Mouse (Mus musculus): Measurements from ENCODE around the gene Zfp207. TPM values are rescaled to one million over a fixed set of nuclear protein-coding genes. Genes with fewer than 3 reads are reported as not detected.
"Not testable (repeated sequence)": the region's sequence is repeated elsewhere in the genome, so short reads cannot be mapped to it uniquely, and the experiment has no call there.

Gene Zfp207
- polyA plus RNA-seq, 1 experiment from 2014 or later = 278 TPM

DNA sequence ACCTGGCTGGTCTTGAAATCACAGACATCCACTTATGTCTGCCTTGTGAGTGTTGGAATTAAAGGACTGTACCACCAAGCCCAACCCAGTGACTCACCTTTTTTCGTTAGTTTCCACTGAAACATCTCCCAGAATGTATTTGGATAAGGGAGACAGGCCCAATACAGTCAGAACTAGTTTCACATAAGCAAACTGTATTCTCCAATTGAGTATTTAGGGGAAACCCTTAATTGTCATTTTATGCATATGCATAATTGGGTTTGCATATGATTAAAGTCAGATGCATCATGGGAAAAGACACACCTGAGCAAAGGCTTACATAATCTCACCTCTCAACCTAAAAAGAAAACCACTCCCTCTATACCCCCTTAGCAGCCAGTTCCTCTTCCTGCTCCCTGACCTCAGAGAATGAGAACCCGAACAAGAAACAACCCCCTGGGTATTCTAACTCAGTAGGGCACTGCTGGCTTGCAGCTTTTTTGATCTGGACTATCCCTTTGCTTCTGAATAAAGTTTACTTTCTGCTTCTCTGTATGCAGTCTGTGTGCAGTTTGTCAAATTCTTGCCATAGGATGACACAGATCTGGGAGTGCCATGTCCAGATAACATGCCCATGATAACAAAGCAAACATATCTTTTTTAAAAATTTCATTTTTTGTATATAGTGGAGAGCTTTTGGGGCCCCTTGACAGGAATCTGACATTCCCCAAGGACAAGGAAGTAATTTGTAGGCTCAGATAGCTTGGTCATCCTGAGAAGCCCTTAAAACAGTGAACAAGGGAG lies 37.3 kb downstream of the Zfp207 start:
- Histone ChIP-seq H3K9ac (replicated peaks) (no peak overlapping the region), H3K27ac (replicated peaks) (no peak overlapping the region), H3K4me1 (no peaks in the 10 kb centered on the region), H3K9me3 (no peaks in the 10 kb centered on the region), H3K27me3 (no peaks in the 10 kb centered on the region), H3K4me2 (replicated peaks) (no peak overlapping the region), H3K4me3 (no peak overlapping the region), H3K36me3 (peaks cover 14% of the 10 kb centered on the region)
- ATAC-seq (ENCODE audit: low FRiP score, low read depth) = no peak
- 67% methylated on average over 2 of the region's 2 CpGs for WGBS

DNA sequence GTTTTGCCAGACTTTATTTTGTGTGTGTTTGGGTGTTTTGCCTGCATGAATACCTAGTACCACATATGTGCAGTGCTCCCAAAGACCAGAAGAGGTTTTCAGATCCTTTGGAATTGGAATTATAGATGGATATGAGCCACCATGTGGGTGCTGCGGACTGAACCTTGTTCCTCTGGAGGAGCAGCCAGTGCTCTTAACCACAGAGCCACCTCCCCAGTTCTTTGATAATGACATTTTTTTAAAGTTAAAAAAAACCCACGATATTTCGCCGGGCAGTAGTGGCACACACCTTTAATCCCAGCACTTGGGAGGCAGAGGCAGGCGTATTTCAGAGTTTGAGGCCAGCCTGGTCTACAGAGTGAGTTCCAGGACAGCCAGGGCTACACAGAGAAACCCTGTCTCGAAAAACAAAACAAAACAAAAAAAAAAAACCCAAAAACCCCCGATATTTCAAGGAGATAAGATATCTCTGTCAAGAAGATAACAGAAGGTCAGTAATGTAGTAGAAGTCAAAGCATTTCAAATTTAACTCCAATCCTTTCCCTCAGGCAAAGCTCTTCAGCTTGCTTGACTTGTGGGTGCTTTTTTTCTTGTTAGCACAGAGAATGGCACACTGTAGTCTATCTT lies 38.5 kb downstream of the Zfp207 start:
- Histone ChIP-seq H3K9me3 (no peaks in the 10 kb centered on the region), H3K4me3 (no peak overlapping the region), H3K27me3 (no peaks in the 10 kb centered on the region), H3K36me3 (peaks cover 8% of the 10 kb centered on the region), H3K4me1 (no peaks in the 10 kb centered on the region), H3K9ac (replicated peaks) (no peak overlapping the region), H3K4me2 (replicated peaks) (no peak overlapping the region), H3K27ac (replicated peaks) (no peak overlapping the region)
- WGBS = 91% methylated on average over 7 of the region's 7 CpGs
- no peak for ATAC-seq (ENCODE audit: low FRiP score, low read depth)

DNA sequence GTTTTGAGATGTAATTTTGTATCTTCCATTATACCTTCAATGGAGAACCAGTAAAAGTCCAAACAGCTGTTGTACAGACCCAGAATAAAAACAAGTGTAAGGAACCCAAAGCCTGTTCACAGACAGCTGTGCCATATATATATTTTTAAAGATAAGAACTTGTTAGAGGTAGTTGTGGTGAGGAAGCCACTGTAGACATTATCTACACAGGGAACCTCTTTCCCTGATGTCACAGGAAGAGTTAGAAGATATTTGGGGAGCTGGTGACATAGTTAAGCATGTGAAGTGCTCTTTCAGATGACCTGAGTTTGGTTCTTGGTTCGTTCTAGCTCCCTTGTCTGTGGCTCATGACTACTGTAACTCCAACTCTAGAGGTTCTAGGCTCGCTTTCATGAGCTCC lies 41.6 kb downstream of the Zfp207 start:
- peaks cover 5% of the 10 kb centered on the region for H3K4me1 ChIP-seq
- no peak overlapping the region for H3K9ac ChIP-seq (replicated peaks)
- no peak overlapping the region for H3K27ac ChIP-seq (replicated peaks)
- no peak for ATAC-seq (ENCODE audit: low FRiP score, low read depth)
- H3K4me3 ChIP-seq = no peak overlapping the region
- WGBS = 81% methylated on average over 2 of the region's 2 CpGs
- H3K27me3 ChIP-seq = no peaks in the 10 kb centered on the region
- no peak overlapping the region for H3K4me2 ChIP-seq (replicated peaks)
- H3K9me3 ChIP-seq = no peaks in the 10 kb centered on the region
- no peaks in the 10 kb centered on the region for H3K36me3 ChIP-seq

DNA sequence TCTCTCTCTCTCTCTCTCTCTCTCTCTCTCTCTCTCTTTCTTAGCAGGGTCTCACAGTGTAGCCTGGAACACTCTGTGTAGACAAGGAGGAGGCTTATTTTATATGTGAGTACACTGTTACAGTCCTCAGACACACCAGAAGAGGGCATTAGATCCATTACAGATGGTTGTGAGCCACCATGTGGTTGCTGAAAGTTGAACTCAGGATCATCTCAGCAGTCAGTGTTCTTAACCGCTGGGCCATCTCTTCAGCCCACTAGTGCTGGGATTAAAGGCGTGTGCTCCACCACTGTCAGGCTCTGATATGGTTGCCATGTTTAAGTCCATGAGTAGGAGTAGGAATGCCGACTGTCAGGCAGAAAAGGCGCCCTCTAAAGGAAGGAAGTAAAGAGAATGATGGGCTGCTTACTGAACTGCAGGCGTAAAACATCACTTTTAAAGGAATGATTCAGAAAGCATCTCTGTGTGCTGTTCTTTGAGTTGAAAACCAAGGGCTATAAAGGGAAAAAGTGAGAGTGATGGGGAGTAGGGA lies 42.2 kb downstream of the Zfp207 start:
- no peak for ATAC-seq (ENCODE audit: low FRiP score, low read depth)
- Histone ChIP-seq H3K4me1 (peaks cover 9% of the 10 kb centered on the region), H3K36me3 (no peaks in the 10 kb centered on the region), H3K4me3 (no peak overlapping the region), H3K27me3 (no peaks in the 10 kb centered on the region), H3K4me2 (replicated peaks) (no peak overlapping the region), H3K27ac (replicated peaks) (no peak overlapping the region), H3K9me3 (no peaks in the 10 kb centered on the region), H3K9ac (replicated peaks) (no peak overlapping the region)
- 64% methylated on average over 5 of the region's 5 CpGs for WGBS

DNA sequence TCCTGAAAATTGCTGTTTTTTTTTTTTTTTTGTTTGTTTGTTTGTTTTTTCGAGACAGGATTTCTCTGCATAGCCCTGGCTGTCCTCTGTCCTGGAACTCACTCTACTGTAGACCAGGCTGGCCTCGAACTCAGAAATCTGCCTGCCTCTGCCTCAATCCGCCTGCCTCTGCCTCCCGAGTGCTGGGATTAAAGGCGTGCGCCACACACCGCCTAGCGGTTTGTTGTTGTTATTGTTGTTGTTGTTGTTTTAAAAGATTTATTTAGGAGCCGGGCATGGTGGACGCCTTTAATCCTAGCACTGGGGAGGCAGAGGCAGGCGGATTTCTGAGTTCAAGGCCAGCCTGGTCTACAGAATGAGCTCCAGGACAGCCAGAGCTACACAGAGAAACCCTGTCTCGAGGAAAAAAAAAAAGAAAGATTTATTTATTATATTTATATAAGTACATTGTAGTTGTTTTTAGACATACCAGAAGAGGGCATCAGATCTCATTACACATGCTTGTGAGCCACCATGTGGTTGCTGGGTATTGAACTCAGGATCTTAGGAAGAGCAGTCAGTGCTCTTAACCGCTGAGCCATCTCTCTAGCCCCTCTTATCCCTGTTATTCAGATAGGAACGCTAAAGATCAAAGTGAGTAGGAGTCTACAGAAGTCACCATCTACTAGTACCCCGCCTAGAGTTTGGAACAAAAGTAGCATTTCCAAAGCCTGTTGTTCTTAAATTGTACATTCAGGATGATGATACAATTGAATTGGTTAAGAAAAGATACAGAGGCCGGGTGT lies 43.1 kb downstream of the Zfp207 start:
- H3K4me3 ChIP-seq; H3K36me3 ChIP-seq; H3K4me2 ChIP-seq (replicated peaks); H3K4me1 ChIP-seq; ATAC-seq (ENCODE audit: low FRiP score, low read depth); H3K9ac ChIP-seq (replicated peaks); H3K27ac ChIP-seq (replicated peaks); H3K9me3 ChIP-seq; H3K27me3 ChIP-seq: not testable (repeated sequence)
- WGBS = 84% methylated on average over 16 of the region's 16 CpGs

DNA sequence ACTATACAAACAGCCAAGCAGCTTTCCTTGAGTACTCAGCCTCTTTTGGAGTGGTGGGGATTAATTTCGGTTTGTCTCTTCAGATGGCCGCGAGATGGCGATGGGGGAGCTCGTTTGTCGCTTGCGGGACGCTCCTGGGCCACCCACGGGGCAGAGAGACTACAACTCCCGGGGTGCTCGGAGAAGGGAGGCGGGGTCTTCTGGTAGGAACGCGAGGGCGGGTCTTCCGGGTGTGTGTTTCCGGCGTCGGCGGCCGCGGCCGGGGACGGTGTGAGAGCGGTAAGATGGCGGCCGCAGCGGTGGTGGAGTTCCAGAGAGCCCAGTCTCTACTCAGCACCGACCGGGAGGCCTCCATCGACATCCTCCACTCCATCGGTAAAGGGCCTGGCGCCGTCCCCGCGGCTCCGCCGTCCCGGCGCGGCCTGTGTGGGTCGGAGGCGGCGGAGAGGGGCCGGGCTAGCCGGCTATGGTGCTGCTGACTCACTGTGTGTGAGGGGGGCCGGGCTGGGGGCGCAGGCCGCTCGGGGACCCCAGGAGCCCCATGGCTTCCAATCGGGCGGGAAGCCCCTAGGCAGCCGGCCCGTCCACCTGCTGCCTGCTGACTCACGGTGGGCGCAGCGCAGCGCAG lies 45.4 kb downstream of the Zfp207 start, which contains the start of gene Psmd11:
Gene Psmd11 (plus strand): TSS at position 235 of the 628 bp plus-strand sequence.
- Histone ChIP-seq H3K27ac (replicated peaks) (peak within 1 kb of the TSS; percentile 90), H3K9me3 (no peaks in the 10 kb centered on the region), H3K4me2 (replicated peaks) (peak within 1 kb of the TSS; percentile 76), H3K36me3 (peaks cover 18% of the 10 kb centered on the region), H3K27me3 (no peaks in the 10 kb centered on the region), H3K4me3 (peak within 1 kb of the TSS; percentile 100), H3K4me1 (peaks cover 9% of the 10 kb centered on the region), H3K9ac (replicated peaks) (peak within 1 kb of the TSS; percentile 97)
- ATAC-seq (ENCODE audit: low FRiP score, low read depth) = peak; percentile 100
- WGBS = under 1% methylated on average over 57 of the region's 58 CpGs

DNA sequence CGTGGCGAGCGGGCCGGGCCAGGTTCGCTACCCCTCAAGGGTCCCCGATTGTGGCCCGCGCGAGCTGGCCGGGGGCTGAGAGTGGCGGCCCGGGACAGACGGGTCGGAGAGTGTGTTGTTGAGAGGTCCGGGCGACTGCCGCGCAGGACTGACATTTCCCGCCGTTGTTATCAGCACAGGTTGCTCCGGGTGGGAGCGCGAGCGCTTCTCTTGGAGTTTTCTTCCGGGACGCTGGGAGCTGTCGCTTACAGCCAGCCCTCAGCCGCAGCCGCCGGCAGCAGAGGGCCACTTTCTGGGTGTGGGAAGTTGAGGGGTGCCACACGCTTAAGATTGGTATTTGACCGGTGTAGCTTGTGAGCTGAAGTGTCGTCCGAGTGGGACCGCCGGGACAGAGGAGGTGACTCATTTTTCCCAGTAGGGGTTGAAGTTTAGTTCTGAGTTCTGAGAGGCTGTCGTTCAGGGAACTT lies 46.0 kb downstream of the Zfp207 start:
- WGBS = 1% methylated on average over 37 of the region's 37 CpGs
- Histone ChIP-seq H3K9ac (replicated peaks) (peak overlapping the region; percentile 97), H3K4me1 (peaks cover 9% of the 10 kb centered on the region), H3K36me3 (peaks cover 24% of the 10 kb centered on the region), H3K27ac (replicated peaks) (peak overlapping the region; percentile 90), H3K4me3 (peak overlapping the region; percentile 100), H3K9me3 (no peaks in the 10 kb centered on the region), H3K27me3 (no peaks in the 10 kb centered on the region), H3K4me2 (replicated peaks) (peak overlapping the region; percentile 76)
- no peak for ATAC-seq (ENCODE audit: low FRiP score, low read depth)

DNA sequence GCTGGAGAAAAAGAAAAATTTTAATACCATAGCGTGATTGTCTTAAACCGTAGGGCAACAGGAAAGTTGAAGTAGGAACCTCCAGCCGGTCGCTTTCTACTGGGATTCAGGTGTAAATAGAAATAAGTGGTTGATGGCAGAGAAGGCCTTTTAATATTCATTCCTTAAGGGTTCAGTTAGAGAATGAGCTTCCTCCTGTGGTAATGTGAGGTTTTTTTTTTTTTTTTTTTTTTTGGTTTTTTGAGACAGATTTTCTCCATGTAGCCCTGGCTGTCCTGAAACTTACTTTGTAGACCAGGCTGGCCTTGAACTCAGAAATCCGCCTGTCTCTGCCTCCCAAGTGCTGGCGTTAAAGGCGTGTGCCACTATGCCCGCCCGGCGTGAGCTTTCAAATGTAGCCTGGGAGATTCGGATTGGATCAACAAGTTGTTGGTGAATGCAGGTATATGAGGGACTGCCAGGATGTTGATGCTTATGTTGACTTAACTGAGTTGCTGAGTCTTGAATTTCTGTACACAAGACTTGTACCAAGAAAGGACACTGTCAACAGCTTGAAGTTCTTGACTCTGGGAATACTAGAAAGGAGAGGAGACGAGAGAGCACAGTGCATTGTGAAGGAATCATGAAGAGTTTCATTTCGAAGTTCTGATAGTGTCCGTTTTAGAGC lies 46.6 kb downstream of the Zfp207 start:
- Histone ChIP-seq H3K27me3 (no peaks in the 10 kb centered on the region), H3K36me3 (peaks cover 27% of the 10 kb centered on the region), H3K9ac (replicated peaks) (peak overlapping the region; percentile 97), H3K4me3 (peak overlapping the region; percentile 100), H3K27ac (replicated peaks) (no peak overlapping the region), H3K9me3 (no peaks in the 10 kb centered on the region), H3K4me2 (replicated peaks) (peak overlapping the region; percentile 76), H3K4me1 (peaks cover 9% of the 10 kb centered on the region)
- 63% methylated on average over 14 of the region's 14 CpGs for WGBS
- ATAC-seq (ENCODE audit: low FRiP score, low read depth) = no peak

DNA sequence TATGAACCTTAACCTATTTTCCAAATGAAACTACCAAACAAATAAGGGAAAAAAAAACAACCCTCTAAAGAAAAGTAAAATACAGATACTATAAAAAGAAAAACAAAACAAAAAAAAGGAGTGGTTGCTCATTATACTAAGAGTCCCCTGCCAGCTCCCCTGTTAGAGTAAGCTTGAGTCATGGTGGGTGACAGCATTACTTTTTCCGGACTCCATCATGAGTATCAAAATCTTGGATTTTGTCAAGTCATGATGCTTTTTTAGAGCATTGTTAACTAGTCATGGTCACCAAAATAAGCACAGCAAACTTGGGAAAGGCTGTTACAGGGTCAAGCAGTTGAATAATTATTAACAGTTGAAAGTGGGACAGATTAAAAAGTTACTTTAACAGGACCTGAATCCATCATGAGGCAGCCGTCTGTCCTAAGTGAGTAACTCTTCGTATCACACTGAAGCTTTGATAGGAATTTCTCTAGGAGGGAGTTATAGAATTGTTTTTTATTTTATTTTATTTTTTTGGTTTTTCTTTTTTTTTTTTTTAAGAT lies 47.4 kb downstream of the Zfp207 start:
- H3K27me3 ChIP-seq = no peaks in the 10 kb centered on the region
- no peak overlapping the region for H3K4me2 ChIP-seq (replicated peaks)
- no peaks in the 10 kb centered on the region for H3K9me3 ChIP-seq
- no peak overlapping the region for H3K9ac ChIP-seq (replicated peaks)
- 94% methylated on average over 3 of the region's 3 CpGs for WGBS
- H3K27ac ChIP-seq (replicated peaks) = no peak overlapping the region
- peaks cover 9% of the 10 kb centered on the region for H3K4me1 ChIP-seq
- H3K4me3 ChIP-seq = no peak overlapping the region
- no peak for ATAC-seq (ENCODE audit: low FRiP score, low read depth)
- peaks cover 33% of the 10 kb centered on the region for H3K36me3 ChIP-seq

DNA sequence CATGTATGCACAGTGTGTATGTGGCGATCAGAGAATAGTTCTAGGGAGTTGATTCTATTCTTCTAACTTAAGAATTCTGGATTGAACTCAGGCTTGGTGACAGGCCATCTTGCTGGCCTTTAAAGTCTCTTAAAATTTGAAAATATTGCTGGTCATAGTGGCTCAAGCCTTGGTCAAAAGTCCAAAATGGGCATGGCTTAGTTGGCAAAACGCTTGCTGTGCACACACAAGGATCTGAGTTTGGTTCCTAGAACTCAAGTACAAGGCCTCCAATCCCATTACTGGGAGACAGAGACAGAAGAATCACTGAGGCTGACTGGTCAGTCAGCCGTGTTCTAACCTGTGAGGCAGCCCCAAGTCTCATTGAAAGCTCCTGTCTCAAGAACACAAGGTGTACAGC lies 63.8 kb downstream of the Zfp207 start:
- no peak overlapping the region for H3K9ac ChIP-seq (replicated peaks)
- 90% methylated on average over 3 of the region's 3 CpGs for WGBS
- no peaks in the 10 kb centered on the region for H3K9me3 ChIP-seq
- peaks cover 58% of the 10 kb centered on the region for H3K36me3 ChIP-seq
- ATAC-seq (ENCODE audit: low FRiP score, low read depth) = no peak
- H3K4me2 ChIP-seq (replicated peaks) = no peak overlapping the region
- no peak overlapping the region for H3K4me3 ChIP-seq
- no peaks in the 10 kb centered on the region for H3K27me3 ChIP-seq
- H3K4me1 ChIP-seq = no peaks in the 10 kb centered on the region
- no peak overlapping the region for H3K27ac ChIP-seq (replicated peaks)

DNA sequence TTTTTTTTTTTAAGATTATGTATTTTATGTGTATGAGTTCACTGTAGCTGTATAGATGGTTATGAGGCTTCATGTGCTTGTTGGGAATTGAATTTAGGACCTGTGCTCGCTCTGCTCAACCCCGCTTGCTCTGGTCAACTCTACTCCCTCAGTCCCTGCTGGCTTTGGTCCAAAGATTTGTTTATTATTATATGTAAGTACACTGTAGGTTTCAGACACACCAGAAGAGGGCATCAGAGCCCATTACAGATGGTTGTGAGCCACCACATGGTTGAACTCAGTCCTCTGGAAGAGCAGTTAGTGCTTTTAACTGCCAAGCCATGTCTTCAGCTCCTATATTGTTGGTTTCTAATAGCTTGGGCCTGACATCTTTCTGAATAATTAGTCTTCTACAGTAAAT lies 66.8 kb downstream of the Zfp207 start:
- Histone ChIP-seq H3K4me1 (no peaks in the 10 kb centered on the region), H3K36me3 (peaks cover 60% of the 10 kb centered on the region), H3K27ac (replicated peaks) (no peak overlapping the region), H3K27me3 (no peaks in the 10 kb centered on the region), H3K4me2 (replicated peaks) (no peak overlapping the region), H3K9me3 (no peaks in the 10 kb centered on the region), H3K9ac (replicated peaks) (no peak overlapping the region), H3K4me3 (no peak overlapping the region)
- ATAC-seq (ENCODE audit: low FRiP score, low read depth) = no peak
- WGBS = 97% methylated on average over 2 of the region's 2 CpGs

All from midbrain, embryonic 12.5 days (tissue).